Mouse (Mus musculus): Measurements from ENCODE around the gene Pkn1. TPM values are rescaled to one million over a fixed set of nuclear protein-coding genes. Genes with fewer than 3 reads are reported as not detected.

Pkn1 gene
- total RNA-seq, 1 experiment from 2014 or later = 63.9 TPM

DNA sequence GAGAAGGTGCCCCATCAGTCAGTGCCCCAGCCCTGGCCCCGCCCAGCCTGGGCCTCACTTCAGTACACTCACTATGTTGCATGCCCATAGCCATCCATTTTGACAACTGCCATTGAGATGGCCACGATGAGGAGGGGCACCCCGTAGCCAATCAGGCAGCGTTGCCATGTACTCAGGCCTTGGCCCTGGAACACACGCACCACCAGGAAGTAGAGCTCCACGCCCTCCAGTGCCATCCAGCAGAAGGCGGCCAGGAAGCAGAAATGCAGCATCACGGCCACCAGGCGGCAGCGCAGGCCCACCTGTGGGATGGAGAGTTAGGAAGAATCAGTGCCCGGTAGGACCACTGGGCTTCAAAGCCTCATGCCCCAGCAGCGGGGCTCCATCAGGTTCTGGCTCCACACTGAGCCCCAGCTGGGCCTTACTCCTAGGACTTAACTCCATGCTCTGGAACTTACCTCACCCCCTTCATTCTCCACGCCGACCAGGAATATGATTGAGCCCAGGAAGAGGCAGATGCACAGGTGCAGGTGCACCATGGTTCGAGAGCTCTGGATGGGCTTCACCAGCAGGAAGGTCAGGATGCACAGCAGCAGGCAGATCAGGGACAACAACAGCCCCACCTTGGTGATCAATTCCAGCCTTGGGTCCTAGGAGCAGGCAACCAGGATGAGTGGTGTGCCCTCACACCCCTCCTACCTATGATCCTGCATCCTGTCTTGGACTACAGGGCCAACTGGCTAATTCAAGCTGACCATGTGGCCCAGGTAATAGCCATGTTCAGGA, 25.9 kb upstream of the Pkn1 start:
- ATAC-seq (replicated peaks; ENCODE audit: low read depth, poor library complexity, severe bottlenecking) = peak; percentile 86

DNA sequence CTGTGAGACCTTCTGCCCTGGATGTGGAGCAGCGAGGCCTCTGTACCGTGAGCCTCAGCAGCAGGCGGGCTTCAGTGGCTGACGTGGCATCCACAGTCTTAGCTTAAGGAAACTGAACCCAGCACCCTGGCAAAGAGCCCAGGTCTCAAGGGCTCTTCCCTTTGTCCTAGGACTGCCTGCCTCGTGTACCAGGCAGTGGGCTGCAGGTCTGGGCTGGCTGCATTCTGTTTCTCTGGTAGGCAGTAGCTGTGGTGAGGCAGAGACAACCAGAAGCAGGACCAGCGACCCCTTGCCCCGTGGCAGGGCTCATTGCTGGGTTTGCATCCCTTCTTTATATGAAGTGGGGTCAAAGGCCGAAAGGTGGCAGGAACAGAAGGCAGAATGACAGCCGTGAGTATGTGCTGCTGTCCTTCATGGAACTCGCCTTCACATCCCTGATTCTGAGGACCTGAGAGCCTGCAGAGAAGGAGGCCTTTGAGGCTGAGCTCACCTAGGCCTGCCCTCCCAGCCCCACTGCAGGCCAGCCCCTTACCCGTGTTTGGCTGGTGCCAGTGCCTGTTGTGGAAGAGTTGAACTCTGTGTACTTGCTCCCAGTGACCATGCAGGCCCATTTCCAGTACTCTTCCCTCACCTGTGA, 24.6 kb upstream of the Pkn1 start:
- ATAC-seq (replicated peaks; ENCODE audit: low read depth, poor library complexity, severe bottlenecking) = no peak

DNA sequence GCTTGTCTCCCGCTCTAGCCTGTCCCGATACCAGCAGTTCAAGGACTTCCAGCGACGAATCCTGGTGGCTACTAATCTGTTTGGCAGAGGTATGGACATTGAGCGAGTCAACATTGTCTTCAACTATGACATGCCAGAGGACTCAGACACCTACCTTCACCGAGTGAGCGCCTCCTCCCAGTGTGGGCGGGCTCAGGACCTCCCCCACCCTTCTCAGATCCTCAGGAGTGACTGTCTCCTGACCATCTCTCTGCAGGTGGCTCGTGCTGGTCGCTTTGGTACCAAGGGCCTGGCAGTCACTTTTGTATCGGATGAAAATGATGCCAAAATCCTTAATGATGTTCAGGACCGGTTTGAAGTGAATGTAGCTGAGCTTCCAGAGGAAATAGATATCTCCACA, 23.7 kb upstream of the Pkn1 start:
- no peak for ATAC-seq (replicated peaks; ENCODE audit: low read depth, poor library complexity, severe bottlenecking)

DNA sequence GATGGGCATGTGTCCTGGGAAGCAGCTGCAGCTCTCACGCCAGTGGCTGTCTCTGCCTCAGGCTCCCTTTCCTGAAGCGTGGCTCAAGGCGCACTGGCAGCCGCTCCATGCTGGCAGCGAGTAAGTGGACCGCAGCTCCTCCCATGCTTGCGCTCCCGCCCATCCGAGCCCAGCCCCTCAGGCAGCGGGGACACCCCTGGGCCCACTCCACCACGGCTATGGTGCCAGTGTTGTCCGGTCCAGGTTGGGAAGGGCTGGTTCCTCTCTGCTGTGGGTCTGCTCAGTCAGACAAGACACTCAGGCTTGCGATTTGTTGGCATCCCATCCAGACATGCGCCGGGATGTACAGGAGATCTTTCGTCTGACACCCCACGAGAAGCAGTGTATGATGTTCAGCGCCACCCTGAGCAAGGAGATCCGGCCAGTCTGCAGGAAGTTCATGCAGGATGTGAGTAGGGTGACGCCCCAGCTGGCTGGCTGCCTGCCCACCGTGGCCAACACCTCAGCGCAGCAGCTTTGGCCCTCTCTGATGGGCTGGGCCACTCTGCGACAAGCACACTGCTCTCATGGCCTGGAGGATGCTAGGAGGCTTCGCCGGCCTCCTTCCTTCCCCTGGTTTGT, 22.5 kb upstream of the Pkn1 start:
- ATAC-seq (replicated peaks; ENCODE audit: low read depth, poor library complexity, severe bottlenecking) = no peak

DNA sequence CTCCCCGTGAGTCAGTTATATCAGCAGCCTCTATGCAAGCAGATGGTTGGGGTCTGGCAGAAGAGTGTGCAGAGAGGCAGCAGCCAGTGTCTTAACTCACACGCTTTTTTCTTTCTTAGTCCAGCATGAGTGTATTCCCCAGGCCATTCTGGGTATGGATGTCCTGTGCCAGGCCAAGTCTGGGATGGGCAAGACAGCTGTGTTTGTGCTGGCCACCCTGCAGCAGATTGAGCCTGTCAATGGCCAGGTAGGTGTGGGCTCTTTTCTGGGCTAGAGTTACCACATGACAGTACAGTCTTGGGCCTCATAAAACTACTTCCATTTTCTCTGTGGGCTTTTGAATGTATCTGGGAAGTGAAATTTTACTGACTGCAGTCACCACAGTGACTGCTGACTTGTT, 20.7 kb upstream of the Pkn1 start:
- ATAC-seq (replicated peaks; ENCODE audit: low read depth, poor library complexity, severe bottlenecking) = no peak

DNA sequence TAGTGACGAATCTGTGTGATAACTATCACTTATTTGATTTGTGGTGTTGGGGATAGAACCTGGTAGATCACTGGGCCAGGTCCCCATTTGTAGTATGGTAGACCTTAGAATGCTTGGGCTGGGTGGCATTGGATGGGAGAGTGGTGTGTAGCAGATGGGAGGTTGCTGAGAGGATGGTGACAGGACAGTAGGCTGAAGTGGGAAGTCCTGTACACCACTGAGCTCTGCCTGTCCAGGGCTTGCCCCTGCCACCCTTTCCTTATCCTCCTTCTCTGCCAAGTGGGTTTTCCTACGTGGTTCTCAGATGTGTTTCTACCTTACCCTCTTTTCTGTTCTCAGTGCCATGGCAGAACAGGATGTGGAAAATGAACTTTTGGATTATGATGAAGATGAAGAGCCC, 20.1 kb upstream of the Pkn1 start:
- ATAC-seq (replicated peaks; ENCODE audit: low read depth, poor library complexity, severe bottlenecking) = no peak

DNA sequence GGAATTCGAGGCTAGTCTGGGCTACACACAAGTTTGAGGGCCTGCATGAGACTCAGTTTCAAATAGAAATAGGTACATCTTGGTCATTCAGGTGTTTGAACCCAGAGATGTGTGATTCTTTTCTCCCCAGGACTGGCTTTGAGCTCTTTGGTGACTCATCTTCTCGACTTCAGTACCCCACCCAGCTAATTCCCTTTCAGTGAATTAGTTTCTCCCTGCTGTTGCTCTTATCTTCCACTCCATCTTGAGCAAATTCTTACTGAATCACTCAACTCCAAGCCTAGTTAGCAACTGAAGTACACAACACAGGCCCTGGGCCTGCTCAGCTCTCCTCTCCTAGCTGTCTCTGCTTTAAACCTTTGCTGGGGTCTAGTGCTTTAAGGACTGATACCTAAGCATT, 17.6 kb upstream of the Pkn1 start:
- ATAC-seq (replicated peaks; ENCODE audit: low read depth, poor library complexity, severe bottlenecking) = no peak

DNA sequence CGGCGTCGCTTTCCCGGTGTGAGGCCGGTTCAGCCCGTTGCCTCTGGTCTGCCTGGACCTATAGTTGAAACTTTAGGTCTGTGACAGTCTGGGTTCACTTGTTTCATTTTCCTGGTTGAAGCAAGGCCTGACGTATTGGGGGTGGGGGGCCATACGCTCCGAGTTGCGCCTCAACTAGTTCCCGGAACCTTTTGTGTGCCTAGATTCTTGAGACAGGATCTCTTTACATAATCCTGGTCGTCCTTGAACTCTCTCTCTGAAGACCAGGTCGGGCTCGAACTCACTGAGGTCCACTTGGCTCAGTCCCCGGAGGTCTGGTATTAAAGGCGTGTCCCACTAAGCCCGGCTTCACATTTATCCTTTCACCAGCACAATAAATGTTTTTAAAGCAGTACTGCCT, 16.8 kb upstream of the Pkn1 start:
- ATAC-seq (replicated peaks; ENCODE audit: low read depth, poor library complexity, severe bottlenecking) = no peak

DNA sequence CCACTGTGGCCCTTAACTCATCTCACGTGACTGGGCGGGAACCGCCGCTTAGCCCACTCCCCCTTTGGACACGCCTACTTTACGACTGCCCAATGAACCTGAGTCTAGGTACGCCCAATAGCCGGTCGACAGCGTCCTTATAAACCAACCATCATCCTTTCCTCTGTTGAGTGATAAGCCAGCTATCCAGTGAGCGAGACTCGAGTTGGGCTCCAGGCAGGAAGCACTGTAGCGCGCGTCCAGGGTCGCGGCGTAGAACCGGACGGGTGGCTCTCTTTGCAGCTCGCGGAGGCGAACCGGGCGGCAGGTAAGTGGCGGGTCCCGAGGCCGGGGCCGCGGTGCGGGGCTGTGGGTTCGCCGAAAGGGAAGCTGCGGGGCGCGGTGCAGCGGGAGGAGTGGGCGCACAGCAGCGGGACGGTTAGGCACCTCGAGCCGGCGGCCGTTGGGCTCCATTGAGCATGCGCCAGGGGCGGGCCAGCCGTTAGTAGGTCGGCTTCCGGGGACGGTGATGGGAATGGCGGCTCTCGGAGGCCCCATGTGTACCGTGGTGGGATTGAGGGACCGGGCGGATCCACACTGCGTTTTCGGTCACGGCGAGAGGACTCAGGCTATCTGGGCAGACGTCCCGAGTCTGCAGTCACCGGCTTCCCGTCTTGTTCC, 16.2 kb upstream of the Pkn1 start, which contains the start of gene Ddx39:
Ddx39 (plus strand) TSS at position 147 of the 660 bp plus-strand sequence.
- peak; percentile 98 for ATAC-seq (replicated peaks; ENCODE audit: low read depth, poor library complexity, severe bottlenecking)

DNA sequence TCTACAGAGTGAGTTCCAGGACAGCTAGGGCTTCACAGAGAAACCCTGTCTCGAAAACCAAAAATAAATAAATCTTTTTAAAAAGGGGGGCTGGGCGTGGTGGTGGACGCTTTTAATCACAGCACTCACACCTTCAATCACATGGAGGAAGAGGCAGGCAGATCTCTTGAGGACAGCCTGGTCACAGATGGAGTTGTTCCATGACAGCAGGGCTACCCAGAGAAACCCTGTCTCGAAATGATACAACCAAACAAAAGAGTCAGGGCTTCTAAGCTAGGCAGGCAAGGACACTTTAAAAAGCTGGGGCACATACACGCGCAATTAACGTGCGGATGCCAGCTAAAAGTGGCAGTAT, 15.7 kb upstream of the Pkn1 start:
- no peak for ATAC-seq (replicated peaks; ENCODE audit: low read depth, poor library complexity, severe bottlenecking)

DNA sequence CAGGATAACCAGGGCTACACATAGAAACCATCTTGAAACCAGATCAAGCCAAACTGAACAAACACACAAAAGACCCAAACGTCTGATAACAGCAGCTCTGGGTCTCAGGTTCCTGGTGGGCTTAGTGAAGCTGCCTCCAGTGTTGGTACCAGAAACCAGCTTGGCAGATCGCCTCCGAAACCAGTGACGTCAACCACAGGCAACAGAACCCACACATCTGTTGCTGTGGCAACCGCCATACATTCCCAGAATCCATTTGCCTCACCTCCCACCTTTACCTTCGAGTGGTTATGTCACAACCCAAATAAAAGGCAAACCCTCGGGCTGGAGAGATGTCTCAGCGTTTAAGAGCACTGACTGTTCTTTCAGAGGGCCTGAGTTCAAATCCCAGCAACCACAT, 8.6 kb upstream of the Pkn1 start:
- no peak for ATAC-seq (replicated peaks; ENCODE audit: low read depth, poor library complexity, severe bottlenecking)

DNA sequence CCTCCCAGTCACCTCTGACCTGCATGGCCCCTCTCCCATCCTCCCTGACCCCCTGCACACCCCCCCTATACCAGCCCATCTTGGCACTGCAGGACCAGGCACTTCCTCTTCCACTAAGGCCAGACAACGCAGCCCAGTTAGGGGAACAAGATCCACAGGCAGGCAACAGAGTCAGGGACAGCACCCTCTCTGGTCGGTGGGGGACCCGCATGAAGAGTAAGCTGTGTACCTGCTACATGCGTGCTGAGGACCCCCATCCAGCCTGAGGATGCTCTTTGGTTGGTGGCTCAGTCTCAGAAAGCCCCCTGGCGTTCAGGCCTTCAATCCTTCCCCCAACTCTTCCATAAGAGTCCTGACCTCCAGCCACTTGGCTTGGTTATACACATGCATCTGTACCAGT, 7.4 kb upstream of the Pkn1 start:
- ATAC-seq (replicated peaks; ENCODE audit: low read depth, poor library complexity, severe bottlenecking) = no peak

DNA sequence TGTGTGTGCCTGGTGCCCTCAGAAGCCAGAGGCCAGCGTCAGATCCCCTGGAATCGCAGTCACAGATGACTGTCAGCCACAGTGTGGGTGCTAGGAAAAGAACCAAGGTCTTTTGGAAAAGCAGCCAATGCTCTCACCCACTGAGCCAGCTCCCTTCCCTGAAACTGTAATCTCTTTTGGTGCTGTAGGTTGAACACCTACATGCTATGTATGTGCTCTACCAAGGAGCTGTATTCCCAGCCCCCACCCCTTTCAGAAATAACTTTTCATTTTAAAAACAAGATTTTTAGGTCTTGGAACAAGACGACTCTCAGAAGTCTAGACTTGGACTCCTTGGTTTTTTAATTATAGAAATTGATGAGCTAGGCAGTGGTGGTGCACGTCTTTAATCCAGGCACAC, 4.4 kb upstream of the Pkn1 start:
- no peak for ATAC-seq (replicated peaks; ENCODE audit: low read depth, poor library complexity, severe bottlenecking)

DNA sequence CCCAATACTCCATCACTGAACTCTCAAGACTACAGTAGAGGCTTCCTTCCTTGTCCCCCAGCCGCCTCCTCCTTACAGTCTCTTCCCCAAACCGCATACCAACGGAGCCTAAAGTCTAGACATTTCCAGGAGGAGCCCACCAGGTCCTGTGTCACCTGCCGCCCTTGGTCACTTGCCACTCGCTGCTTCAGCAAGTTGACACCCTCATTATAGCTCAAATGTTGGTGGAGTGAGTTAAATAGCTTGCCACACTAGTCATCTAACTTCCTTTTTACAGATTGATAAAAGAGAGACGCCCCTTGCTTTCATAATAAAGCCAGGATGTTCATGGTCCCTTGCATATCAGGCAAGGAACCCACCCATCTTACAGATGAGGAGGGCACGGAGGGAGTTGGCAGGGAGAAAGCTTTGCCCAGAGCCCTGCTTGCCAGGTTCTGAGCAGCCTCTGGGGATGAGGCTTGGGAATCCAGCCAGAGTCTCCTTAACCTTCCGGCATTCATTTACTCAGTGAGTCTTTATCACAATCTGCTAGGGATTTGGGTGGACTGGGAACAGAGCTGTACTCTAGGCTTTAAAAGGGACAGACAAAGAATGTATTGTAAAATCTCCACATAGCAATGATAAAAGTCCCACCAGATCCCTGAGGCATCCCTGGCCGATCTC, 1.6 kb upstream of the Pkn1 start:
- no peak for ATAC-seq (replicated peaks; ENCODE audit: low read depth, poor library complexity, severe bottlenecking)

DNA sequence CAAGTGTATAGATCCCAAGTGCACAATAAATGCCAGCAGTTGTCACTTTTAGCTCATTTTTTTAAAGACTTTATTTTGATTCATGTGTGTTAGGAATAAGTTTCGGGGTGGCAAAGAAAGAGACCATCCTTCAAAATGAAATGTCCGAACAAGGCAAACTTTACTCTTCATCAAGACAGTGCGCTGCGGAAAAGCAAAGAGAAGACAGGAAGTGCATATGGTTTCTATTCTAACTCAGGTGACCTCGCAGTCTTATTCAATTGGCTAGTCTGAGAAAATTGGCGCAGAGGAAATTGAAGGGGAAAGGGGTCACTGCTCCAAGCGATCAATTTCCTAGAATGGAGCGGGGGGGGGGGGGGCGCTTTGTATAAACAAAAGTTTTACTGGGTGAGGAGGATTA, 587 bp upstream of the Pkn1 start:
- ATAC-seq (replicated peaks; ENCODE audit: low read depth, poor library complexity, severe bottlenecking) = no peak

DNA sequence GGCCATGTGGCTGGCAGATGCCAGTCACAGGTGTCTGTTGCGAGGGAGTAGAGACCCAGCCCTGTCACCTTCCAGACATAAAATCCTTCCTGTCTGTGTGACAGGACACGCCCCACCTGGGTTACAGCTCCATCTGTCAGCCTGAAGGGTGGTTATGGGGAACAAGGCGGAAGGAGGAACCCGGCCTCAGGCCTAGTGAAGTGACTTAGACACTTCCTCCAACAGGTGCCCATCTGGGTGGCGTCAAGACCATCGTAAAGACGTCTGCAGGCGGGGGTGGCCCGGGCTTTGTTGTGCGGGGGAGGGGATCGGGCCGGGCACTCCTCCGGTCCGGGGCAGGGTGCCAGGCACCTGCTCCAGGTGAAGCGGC, 703 bp downstream of the Pkn1 start:
- peak; percentile 55 for ATAC-seq (replicated peaks; ENCODE audit: low read depth, poor library complexity, severe bottlenecking)

DNA sequence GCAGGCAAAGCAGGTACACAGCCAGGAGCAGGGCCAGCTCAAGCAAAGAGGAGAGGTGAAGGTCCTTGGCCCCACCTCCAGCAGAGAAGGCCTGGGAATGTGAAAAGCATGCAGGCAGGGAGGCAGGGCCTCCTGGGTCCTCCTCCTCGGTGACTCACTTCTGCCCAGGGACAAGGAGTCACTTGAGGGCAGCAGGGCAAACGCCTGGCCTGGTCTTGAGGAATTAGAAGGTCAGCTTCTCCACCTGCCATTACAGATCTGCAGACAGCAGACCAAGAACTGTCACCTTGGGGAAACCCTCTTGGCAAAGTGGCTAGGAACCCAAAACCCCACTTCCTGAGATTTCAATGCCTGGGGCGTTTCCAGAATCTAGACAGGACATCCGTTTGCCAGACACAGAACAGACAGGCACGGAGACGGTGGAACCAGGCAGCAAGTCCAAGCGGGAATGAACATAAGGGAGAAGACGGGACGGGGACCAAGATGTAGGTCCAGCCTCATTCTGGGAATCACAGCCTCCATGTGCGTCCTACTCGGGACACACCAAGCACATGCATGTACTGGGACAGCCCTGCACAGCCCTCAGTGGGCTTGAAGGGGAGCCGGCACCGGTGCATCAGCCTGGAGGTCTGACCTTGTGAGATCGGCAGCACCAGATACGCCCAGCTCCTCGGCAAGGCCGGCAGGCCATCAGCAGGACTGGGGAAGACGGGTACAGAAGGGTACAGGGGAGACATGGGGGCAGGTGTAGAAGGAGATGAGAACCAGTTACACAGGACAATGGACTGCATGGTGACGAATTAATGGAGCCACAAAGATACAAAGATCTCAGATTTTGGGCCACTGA, 1.4 kb downstream of the Pkn1 start:
- ATAC-seq (replicated peaks; ENCODE audit: low read depth, poor library complexity, severe bottlenecking) = peak; percentile 4; the same call in 1 of the 2 replicates

DNA sequence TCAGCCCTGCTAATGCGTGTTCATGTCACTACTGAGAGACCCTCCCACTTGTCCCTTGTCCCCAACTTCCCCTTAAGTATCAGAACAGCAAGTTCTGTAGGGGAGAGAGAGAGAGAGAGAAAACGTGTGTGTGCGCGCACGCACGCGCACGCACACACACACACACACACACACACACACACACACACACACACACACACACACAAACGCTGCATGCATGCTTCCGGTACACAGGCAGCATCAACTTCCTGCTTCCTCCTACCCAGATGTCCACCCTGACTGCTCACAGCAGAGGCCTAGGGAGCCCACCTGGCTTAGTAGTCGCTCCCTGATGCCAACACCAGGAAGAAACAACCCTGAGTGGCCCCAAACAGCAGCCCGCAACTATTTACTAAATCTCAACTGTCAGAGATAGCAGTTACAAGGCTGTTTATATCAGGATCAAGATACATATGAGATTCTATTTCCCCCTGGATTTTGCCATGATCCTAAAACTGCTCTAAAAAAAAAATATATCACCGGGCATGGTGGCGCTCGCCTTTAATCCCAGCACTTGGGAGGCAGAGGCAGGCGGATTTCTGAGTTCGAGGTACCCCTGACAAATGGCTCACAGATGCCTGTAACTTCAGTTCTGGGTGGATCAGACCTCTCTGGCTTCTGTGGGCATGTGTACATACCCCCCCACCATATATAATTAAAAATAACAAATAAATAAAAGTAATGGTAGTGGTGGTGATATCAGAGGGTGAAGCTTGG, 3.5 kb downstream of the Pkn1 start:
- peak; percentile 23; the same call in 1 of the 2 replicates for ATAC-seq (replicated peaks; ENCODE audit: low read depth, poor library complexity, severe bottlenecking)

All from common myeloid progenitor, adult 5-6 weeks (primary cell).